Mouse (Mus musculus): ENCODE results near the gene Apc2.

GRCm38 (mm10) chr10:80301256-80302081 is 5.7 kb downstream of the Apc2 start:
- no peak for TF ChIP-seq CTCF (IDR thresholded peaks at IDR 0.05; ENCODE audit: low read depth, low read length)
- no peak for TF ChIP-seq POLR2A (IDR thresholded peaks at IDR 0.05; ENCODE audit: extremely low read depth, insufficient read depth, low read length)
